Mouse (Mus musculus) layer of hippocampus, adult 2 months (tissue): Measurements from ENCODE around the gene Prpsap2. TPM values are rescaled to one million over a fixed set of nuclear protein-coding genes. Genes with fewer than 3 reads are reported as not detected.

Source experiments
- DNase-seq, 2 experiments: peaks; one replicate each; pipeline ENCODE4 v3.0.0; 2022; ENCODE audit warnings: low spot score in 2 of 2
- H3K27ac ChIP-seq: fragments of 200-600 bp; 2 replicates; pipeline ENCODE4 v1.8.1; 2022
- H3K4me3 ChIP-seq: fragments of 200-600 bp; 2 replicates; pipeline ENCODE4 v1.8.1; 2022; ENCODE audit warnings: mild to moderate bottlenecking
- CTCF ChIP-seq: fragments of 200-600 bp; conservative IDR thresholded peaks from 2 replicates; pipeline ENCODE4 v1.8.1; 2022; ENCODE audit warnings: antibody characterized with exemption, mild to moderate bottlenecking, moderate library complexity
- total RNA-seq, 2 experiments: library from RNA; stranded (reverse); gene quantifications; 2 replicates each; pipeline ENCODE4 v1.2.3; 2021

Gene Prpsap2
- total RNA-seq, 2 experiments from 2014 or later: 50.8 to 51.0 TPM

GRCm38 (mm10) chr11:61743768-61744167 lies 18.1 kb downstream of the Prpsap2 start:
- Histone ChIP-seq H3K27ac (peak overlapping the region; percentile 36; the same call in 1 of the 2 replicates), H3K4me3 (no peak overlapping the region)
- no peak for DNase-seq
- no peak for TF ChIP-seq CTCF

- peak; percentile 44 for TF ChIP-seq CTCF
- no peak overlapping the region for H3K4me3 ChIP-seq
- no peak overlapping the region for H3K27ac ChIP-seq
- no peak for DNase-seq
Measured at GRCm38 (mm10) chr11:61740500-61740899, 21.4 kb downstream of the Prpsap2 start.

- Histone ChIP-seq H3K27ac (no peak overlapping the region), H3K4me3 (no peak overlapping the region)
- TF ChIP-seq CTCF: no peak
- DNase-seq: no peak
Measured at GRCm38 (mm10) chr11:61737290-61737689, 24.6 kb downstream of the Prpsap2 start.

- H3K4me3 ChIP-seq: no peak overlapping the region
- TF ChIP-seq CTCF: no peak
- DNase-seq: no peak
- H3K27ac ChIP-seq: no peak overlapping the region
Measured at GRCm38 (mm10) chr11:61732672-61733071, 29.2 kb downstream of the Prpsap2 start.

GRCm38 (mm10) chr11:61728037-61728436 lies 33.9 kb downstream of the Prpsap2 start:
- H3K4me3 ChIP-seq: no peak overlapping the region
- DNase-seq: no peak
- no peak for TF ChIP-seq CTCF
- peak overlapping the region; percentile 28; the same call in 1 of the 2 replicates for H3K27ac ChIP-seq

- Histone ChIP-seq H3K4me3 (no peak overlapping the region), H3K27ac (no peak overlapping the region)
- DNase-seq: no peak
- TF ChIP-seq CTCF: no peak
Measured at GRCm38 (mm10) chr11:61722077-61722476, 39.8 kb downstream of the Prpsap2 start.

GRCm38 (mm10) chr11:61720636-61721035 lies 41.3 kb downstream of the Prpsap2 start, which contains the start of gene Slc5a10:
Gene Slc5a10, minus strand, starts transcription at chr11:61720826.
- DNase-seq: no peak
- H3K27ac ChIP-seq: no peak within 1 kb of the TSS
- H3K4me3 ChIP-seq: no peak within 1 kb of the TSS
- no peak for TF ChIP-seq CTCF

- no peak overlapping the region for H3K4me3 ChIP-seq
- TF ChIP-seq CTCF: no peak
- DNase-seq: no peak
- no peak overlapping the region for H3K27ac ChIP-seq
Measured at GRCm38 (mm10) chr11:61719826-61720225, 42.1 kb downstream of the Prpsap2 start.

GRCm38 (mm10) chr11:61719387-61719786 lies 42.5 kb downstream of the Prpsap2 start:
- H3K27ac ChIP-seq: no peak overlapping the region
- DNase-seq: no peak
- no peak for TF ChIP-seq CTCF
- H3K4me3 ChIP-seq: no peak overlapping the region

GRCm38 (mm10) chr11:61717990-61718389 lies 43.9 kb downstream of the Prpsap2 start:
- DNase-seq: no peak
- Histone ChIP-seq H3K4me3 (no peak overlapping the region), H3K27ac (no peak overlapping the region)
- no peak for TF ChIP-seq CTCF

- no peak overlapping the region for H3K27ac ChIP-seq
- no peak overlapping the region for H3K4me3 ChIP-seq
- TF ChIP-seq CTCF: no peak
- no peak for DNase-seq
Measured at GRCm38 (mm10) chr11:61715130-61715529, 46.8 kb downstream of the Prpsap2 start.

- peak; percentile 79 to 84 for DNase-seq
- 0 out of 2 replicates have a peak overlapping the region, but pooled peaks have one; percentile 18 for H3K27ac ChIP-seq
- peak; percentile 95 for TF ChIP-seq CTCF
- no peak overlapping the region; the same call in 1 of the 2 replicates for H3K4me3 ChIP-seq
Measured at GRCm38 (mm10) chr11:61714346-61715117, 47.4 kb downstream of the Prpsap2 start.

- DNase-seq: no peak
- TF ChIP-seq CTCF: no peak
- Histone ChIP-seq H3K27ac (no peak overlapping the region), H3K4me3 (no peak overlapping the region)
Measured at GRCm38 (mm10) chr11:61713157-61713855, 48.6 kb downstream of the Prpsap2 start.

- TF ChIP-seq CTCF: no peak
- Histone ChIP-seq H3K4me3 (no peak overlapping the region), H3K27ac (no peak overlapping the region)
- DNase-seq: no peak
Measured at GRCm38 (mm10) chr11:61708928-61709327, 53.0 kb downstream of the Prpsap2 start.
